Mouse (Mus musculus): Measurements from ENCODE around the gene Etl4.
A peak's percentile ranks its signal among the peaks of the same experiment; 100 is the strongest.

The Etl4 gene

DNA sequence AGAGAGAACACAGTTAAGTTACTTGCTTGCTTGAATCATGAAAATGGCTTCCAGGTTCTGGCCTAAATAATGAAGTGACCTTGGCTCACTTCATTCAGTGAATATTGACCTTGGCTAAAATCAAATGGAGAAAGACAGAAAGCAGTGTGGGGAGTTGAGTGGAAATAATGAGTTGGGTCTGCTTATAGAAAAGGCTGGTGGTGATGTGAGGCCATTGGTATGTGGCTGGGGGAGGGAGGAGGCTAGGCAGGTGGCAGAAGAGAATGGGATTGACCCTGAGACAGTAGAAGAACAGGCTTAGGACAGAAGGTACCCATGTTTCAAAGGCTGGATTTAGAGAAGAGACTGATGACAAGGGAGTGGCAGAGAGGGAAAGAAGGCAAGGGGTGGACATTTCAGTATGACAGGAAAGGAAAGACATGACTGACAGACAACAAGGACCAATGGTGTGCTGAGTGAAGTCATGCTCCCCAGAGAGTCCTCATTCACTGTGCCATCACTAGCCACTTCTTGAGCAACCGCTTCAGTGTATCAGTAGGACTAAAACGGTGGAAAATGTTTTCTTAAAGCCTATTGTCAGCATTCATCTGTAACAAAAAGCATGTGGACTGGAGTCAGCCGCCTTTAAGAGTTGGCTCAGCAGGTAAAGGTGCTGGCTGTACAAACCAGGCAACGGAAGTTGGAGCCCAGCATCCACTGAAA, 854.1 kb downstream of the Etl4 start:
- DNase-seq (ENCODE audit: low read depth) = peak; percentile 6

DNA sequence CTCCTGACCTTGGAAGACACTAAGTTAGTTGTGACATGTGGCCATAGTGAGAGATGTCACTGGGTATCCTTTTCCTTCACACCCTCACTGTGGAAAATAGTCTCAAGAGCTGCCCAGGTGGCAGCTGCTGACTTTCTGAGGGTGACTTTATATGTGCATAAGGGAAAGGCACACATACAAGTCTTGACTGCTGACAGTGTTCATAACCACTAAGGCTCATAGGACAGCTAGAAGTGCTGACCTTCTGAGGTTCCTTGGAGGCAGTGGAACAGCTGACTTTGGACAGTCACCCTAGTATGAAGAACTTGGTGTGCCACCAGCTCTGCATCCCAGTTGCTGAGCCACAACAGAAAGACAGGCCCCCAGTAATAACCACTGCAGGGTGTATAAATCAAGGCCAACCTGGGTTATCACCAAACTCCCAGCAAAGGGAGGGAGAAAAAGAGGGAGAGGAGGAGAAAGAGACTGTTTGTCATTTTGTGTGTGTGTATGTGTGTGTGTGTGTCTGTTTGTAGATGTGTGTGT, 855.0 kb downstream of the Etl4 start:
- no peak for DNase-seq (ENCODE audit: low read depth)

DNA sequence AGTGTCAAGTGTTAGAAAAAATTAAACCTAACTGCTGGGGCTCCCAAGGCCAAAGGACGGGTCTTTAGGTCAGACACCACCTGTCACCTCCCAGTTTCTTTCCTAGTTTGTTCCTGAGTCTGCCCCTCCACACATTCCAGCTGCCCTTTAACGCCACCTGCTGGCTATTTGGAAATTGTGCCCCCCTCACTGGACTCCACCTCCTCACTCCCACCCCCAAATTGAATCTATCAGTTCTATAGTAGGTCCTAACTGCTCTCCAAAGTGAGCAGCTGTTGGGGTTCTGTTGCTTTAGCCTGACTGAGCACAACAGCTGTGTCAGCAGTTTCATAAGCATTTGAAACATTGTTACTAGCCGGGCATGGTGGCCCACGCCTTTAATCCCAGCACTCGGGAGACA, 859.1 kb downstream of the Etl4 start:
- DNase-seq (ENCODE audit: low read depth) = no peak

DNA sequence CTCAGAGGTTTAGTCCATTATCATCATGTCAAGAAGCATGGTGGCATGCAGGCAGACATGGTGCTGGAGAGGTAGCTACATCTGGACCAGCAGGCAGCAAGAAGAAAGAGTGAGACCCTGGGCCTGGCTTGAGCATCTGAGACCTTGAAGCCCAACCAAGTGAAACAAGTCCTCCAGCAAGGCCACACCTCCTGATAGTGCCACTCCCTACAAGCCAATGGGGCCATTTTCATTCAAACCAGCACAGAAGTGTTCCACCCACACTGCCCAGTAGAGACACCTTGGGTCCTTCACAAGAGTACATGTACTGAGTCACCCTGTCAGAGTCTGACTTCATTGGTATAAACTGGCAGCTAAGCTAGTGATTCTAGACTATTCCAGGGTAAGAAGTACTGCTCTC, 860.6 kb downstream of the Etl4 start:
- no peak for DNase-seq (ENCODE audit: low read depth)

DNA sequence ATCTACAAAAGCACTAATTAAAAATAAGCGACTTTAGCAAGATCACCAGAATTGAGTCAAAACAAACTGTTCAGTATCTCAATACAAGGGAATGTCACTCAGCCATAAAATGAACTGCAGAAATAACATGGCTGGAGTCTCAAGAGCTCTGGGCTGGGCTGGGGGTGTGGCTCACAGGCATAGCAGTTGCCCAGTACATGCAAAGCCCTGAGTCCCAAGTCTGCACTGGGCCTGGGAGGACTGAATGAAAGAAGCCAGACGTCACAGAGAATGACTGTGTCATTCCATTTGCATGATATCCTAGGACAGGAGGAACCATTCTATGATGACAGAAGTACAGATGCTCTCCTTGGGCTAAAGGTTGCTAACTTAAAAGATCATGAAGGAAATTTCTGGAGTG, 864.9 kb downstream of the Etl4 start:
- no peak for DNase-seq (ENCODE audit: low read depth)

DNA sequence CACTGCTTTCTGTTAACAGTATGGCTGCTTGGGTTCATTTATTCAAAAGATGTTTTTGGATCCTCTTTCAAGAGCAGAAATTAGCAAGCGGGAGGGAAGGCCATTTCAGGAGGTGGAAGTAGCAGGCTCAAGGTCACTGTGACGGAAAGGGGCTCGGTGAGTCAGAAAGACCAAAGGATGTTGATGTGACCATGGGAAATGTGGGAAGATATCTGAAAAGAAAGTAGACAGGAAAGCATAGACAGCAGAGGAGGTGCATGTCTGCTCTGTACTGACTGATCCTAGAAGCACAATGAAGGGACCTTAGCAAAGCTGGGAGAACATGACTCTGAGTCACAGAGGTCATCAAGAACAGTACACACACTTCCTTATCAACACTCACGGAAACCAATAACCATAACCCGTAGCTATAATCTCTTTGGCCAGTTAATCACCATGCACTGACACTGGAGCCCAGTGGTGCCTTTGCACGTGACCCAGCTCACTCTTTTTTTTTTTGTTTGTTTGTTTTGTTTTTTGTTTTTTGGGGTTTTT, 866.7 kb downstream of the Etl4 start:
- DNase-seq (ENCODE audit: low read depth) = no peak

DNA sequence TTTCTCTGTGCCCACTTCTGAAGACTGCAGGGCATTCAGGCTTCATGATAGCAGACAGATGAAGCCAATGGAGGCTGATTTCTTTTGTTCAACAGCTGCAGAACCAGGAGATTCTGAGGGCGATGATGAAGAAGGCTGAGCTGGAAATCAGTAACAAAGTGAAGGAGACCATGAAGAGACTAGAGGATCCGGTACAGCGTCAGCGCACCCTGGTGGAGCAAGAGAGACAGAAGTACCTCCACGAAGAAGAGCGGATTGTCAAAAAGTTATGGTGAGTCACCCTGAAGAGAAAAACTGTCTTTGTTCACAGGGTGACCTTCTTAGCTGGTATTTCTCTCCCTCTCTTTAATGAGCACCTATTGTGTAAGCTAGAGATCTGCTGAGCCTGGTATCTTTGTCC, 868.4 kb downstream of the Etl4 start:
- DNase-seq (ENCODE audit: low read depth) = peak; percentile 71

DNA sequence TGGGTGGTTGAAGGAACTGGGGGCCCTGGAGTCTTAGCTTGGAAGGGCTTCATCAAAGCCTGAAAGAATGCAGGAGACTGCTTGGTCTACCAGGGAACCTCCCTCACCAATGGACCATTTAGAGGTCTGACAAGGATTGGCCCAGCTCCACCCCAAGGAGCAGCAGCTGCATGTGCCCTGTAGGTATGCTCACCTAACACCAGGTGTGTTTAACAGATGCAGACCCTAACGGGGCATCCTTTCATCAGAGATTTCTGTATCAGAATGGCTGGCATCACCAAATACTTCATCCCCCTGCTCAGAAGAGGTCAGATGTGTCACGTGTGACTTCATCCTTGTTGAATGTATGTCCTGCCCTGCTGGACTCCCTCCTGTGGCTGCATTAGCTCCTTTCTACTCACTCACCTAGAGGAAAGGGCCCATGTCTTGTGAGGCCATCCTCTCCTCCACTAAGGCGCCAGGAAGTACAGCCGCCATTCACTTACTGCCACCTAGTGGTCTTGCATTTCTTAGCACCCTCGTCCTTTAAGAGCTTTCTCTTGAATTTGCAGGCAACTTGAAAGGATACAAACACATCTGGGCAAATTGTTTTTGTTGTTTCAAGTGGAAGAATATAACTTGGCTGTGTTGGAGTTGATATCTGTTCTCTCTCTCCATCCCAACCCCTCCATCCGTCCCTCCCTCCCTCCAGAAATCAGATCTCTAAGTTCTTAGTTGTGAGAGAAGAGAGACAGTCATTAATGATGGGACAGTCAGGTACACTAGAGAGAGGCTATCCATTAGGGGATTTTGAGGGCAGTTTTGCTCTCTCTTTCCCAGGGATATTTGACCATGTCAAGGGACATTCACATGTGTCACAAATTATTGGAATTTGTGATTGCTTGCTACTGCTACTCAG, 870.2 kb downstream of the Etl4 start:
- DNase-seq (ENCODE audit: low read depth) = peak; percentile 84

DNA sequence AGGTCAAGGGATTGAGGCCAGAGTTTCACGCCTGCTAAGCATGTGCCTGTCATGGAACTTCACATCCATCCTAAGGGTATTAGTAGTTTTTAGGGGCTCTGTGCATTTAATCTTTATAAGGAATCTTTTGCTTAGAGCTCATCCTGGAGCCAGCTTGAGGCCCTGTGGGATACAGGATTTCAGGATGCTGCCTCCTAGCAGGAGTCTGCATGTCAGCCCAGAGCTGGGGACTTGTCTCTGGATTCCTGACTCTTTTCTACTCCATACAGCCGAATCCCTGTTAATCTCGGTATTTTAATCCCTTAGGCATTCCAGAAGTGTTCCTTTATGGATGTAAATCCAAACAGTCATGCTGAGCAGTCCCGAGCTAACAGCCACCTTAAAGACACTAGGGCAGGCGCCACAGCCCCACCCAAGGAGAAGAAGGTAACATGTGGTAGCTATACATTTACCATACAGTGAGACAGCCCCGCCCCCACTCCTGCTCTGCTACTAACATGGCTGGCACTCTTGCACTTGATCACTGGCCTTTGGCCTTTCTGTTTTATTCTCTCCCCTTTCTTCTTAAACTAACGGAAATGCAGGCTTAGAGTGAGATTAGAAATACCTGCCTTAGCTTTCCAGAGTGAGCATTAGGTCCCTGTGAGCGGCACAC, 891.8 kb downstream of the Etl4 start:
- no peak for DNase-seq (ENCODE audit: low read depth)

DNA sequence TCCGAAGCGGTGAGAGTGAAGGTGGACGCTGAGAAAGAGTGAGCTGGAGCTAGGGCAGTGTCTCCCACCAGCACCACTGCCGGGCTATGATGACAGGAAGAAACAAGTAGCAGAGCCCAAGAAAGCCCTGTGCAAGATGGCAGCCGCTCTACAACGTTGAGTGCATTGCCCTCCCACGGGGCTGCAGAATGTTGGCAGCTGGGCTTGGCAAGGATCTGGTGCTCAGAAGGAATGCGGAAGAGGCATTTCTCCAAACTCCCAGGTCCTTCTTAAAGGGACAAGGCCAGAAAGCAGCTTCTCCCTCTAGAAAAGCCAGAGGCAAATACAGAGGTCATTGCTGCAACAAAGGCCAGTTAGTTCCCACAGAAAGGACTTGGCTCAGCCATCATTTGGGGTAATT, 901.9 kb downstream of the Etl4 start:
- DNase-seq (ENCODE audit: low read depth) = peak; percentile 62

DNA sequence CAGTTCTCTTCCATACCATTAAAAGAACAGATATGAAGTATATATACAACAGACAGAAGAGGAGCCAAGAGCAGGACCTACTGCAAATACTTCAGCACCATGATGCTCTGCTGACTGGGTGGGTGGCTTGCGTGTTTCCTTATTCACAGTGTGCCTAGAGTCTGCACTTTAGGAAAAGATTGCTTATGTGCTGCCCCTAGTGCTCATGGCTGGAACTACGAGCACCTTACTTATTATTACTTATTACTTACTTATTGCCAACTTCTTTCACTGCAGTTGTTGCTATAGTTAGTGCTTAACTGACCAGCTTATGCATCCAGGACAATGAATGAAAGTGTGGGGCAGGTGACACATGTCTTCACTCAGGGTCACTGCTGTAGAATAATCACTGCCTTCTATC, 904.4 kb downstream of the Etl4 start:
- peak; percentile 28 for DNase-seq (ENCODE audit: low read depth)

DNA sequence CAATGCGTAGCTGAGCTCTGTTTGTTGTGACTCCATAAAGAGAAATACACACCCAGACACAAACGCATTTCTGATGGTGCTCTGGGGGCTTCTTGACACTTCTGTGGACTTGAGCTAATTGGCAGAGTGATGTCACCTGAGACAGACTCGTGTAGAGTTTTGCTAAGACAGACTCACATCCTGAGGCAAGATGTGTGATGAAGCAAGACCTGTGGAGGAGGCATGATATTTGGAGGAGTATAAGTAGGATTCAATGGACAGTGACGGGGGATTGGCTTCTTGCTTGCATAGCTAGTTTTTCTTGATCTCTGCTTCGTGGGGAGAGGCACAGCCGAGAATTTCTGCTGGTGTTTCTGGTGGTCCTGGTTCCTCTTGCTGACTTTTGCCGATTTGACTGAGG, 908.6 kb downstream of the Etl4 start:
- no peak for DNase-seq (ENCODE audit: low read depth)

DNA sequence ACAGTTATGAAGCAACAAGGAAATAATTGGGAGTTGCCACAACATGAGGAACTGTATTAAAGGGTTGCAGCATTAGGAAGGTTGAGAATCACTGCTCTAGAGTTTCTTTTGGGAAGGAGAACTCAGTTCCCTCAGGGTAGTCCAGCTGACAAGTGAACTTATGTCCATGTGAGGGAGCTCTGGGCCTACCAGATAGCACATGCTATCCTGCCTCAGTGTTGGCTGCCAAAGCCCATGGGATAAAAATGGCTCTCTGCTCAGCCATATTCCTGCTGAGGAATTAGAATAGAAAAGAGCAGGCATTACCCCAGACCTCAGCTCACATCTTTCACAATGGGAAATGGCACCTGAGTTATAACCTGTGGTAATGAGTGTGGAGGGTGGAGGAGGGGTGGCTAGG, 916.7 kb downstream of the Etl4 start:
- no peak for DNase-seq (ENCODE audit: low read depth)

DNA sequence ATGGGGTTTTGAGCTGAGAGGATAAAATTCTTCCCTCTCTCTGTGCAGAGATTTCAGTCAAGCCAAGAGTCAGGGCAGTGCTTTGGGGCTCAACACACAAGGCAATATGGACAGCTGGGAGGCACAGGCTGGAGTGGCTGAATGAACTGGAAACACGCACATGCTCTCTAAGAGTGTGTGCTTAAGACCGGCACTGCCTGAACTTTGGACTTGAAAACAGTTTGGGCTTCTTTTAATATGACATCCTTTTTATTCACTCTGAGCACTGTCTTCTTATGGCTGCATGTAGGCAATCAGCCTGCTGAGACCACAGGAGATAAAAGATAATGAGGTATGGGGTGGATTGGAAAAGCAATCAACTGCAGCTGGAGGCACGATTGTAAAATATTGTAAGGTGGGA, 921.3 kb downstream of the Etl4 start:
- no peak for DNase-seq (ENCODE audit: low read depth)

DNA sequence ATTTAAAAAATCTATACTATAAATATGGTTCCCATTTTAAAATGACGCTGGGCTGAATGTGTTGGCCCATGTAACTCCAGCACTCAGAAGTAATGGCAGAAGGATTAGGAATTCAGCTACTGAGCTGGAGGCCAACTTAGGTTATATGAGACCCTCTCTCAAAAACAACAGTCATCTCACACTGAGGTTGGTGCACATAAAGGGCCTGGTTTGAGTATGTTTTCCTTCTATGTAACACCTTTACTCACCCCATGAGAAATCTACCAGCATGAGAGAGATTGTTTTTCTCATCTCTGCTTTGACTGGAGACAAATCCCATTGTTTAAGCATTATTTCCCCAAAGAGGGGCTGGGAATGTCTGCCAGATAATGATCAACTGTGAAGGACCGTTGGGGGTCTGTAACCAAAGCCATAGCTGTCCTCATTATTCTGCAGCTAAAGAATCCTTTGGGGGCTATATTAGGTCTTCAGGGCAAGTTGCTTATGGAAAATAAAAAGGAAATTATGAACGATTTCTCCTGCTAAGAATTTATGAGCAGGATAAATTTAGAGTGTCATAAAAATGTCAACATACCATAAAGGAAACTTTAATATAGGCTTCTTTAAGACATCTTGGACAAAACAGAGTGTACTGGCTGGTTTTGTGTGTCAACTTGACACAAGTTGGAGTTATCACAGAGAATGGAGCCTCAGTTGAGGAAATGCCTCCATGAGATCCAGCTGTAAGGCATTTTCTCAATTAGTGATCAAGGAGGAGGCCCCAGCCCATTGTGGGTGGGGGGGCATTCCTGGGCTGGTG, 922.2 kb downstream of the Etl4 start:
- no peak for DNase-seq (ENCODE audit: low read depth)

DNA sequence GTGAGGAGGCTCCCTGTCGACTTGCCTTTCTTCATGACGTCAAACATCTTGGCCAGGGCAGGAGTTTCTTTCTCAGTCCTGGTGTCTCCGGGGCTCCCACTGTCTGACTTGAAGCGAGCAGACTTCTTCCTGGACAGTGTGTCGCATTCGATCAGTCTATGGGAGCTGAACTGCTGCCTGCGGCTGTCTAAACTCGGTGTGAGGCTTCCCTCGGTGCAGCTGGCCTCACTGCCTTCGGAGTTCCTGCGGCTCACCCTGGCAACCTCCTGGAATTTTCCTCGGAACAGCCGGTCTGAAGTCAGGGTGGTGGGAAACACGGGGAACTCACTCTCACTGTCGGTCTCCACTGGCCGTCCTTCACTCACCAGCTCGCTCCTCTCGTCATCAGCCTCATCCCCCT, 939.8 kb downstream of the Etl4 start:
- no peak for DNase-seq (ENCODE audit: low read depth)

Measured in NIH3T3 (cell line).